9 mouse cellular contexts compared by ENCODE assay signal in the genomic region with DNA sequence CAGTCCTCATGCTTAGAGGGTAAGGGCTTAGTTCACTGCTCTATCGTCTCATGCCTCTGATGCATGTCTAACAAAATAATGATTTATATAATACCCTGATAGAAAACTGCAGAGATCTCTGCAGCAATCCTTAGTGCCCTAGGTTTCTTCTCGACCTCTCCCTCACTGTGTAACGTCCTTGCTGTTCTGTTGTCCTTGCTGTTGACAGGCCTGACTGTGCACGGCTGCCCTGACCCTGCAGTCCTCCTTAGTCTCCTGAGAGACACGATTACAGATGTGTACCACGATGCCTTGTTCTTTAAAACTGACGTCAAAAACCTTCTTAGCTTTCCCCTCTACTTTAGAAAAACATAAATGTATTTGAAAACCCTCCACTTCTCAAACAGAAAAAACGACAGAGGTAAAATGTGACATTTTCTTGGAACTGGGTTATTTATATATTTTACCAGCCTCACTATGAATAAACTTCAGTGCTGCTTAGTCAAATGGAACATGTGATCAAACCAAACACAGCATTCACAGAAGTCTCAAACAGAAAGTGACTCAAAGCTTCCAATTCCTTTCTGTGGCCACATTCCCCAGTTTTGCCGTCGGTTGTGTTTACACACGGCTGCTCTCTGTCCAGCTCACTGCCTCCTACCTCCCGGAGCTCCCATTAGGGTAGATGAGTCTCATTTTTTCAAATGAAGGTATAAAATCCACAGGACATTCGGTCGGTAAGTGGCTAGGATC. TPM values are rescaled to one million over a fixed set of nuclear protein-coding genes. Genes with fewer than 3 reads are reported as not detected.
DNase-seq lines count a peak whose midpoint lies in the region; ATAC-seq and TF ChIP-seq lines count a peak whose summit lies in the region.
"Had no signal": no experiment of that assay in that cellular context is flagged by ENCODE, and none has a peak within 500 bp of the region (broad histone marks: within the 10 kb centered on the region; RNA-seq: fewer than 3 reads in every experiment).

No protein-coding gene starts in this region.

- H3K36me3 ChIP-seq in heart, embryonic 10.5 days = peaks cover 38% of the 10 kb centered on the region
- peaks cover 24% of the 10 kb centered on the region for H3K36me3 ChIP-seq in lung, embryonic 14.5 days (ENCODE audit: insufficient read depth)
- peaks cover 7% of the 10 kb centered on the region; the same call in 1 of the 2 replicates for H3K36me3 ChIP-seq in intestine, embryonic 16.5 days (ENCODE audit: control insufficient read depth, insufficient read depth, low read length)
- 0 out of 2 replicates have a peak, but pooled peaks cover 6% of the 10 kb centered on the region for H3K36me3 ChIP-seq in stomach, embryonic 16.5 days (ENCODE audit: control insufficient read depth, insufficient read depth, low read length)

- no peak overlapping the region for H3K9ac ChIP-seq in lung, embryonic 14.5 days
- H3K9ac ChIP-seq in intestine, embryonic 16.5 days (ENCODE audit: low read depth, low read length) = no peak overlapping the region
- peak overlapping the region; percentile 52 for H3K9ac ChIP-seq in stomach, embryonic 16.5 days (ENCODE audit: low read length)
- H3K9ac ChIP-seq: neural tube, embryonic 12.5 days had no signal

- H3K4me3 ChIP-seq in heart, embryonic 10.5 days = no peak overlapping the region
- H3K4me3 ChIP-seq in lung, embryonic 14.5 days (ENCODE audit: low read depth, low read length) = no peak overlapping the region
- no peak overlapping the region for H3K4me3 ChIP-seq in intestine, embryonic 16.5 days (ENCODE audit: low read length)
- no peak overlapping the region for H3K4me3 ChIP-seq in stomach, embryonic 16.5 days (replicated peaks; ENCODE audit: low read length)
- H3K4me3 ChIP-seq: neural tube, embryonic 12.5 days had no signal

- no peak for DNase-seq in heart, embryonic 10.5 days (ENCODE audit: low spot score)
- DNase-seq in heart, adult 11 months = no peak
- peak; percentile 39 for DNase-seq in lung, embryonic 14.5 days
- DNase-seq in lung, postnatal 4 days = no peak
- DNase-seq in thymus, postnatal 10 days (ENCODE audit: low spot score in 2 of 2) = no peak
- no peak for DNase-seq in cerebellum, postnatal 25 days

- ATAC-seq in lung, embryonic 14.5 days (ENCODE audit: insufficient read depth) = no peak
- no peak for ATAC-seq in intestine, embryonic 16.5 days
- ATAC-seq in stomach, embryonic 16.5 days (ENCODE audit: insufficient read depth, low FRiP score) = peak; percentile 68; the same call in 1 of the 2 replicates

- no peak for TF ChIP-seq CTCF in lung, embryonic 14.5 days (IDR thresholded peaks at IDR 0.05; ENCODE audit: low read depth)

- H3K9me3 ChIP-seq in heart, embryonic 10.5 days = 0 out of 2 replicates have a peak, but pooled peaks cover 3% of the 10 kb centered on the region
- no peaks in the 10 kb centered on the region for H3K9me3 ChIP-seq in lung, embryonic 14.5 days (ENCODE audit: low read depth, low read length)
- no peaks in the 10 kb centered on the region for H3K9me3 ChIP-seq in intestine, embryonic 16.5 days (ENCODE audit: control insufficient read depth, low read length)
- no peaks in the 10 kb centered on the region for H3K9me3 ChIP-seq in stomach, embryonic 16.5 days (replicated peaks; ENCODE audit: control insufficient read depth, low read length)
- H3K9me3 ChIP-seq: neural tube, embryonic 12.5 days had no signal

- WGBS in heart, embryonic 10.5 days = 68% methylated on average over 14 of the region's 14 CpGs
- 43% methylated on average over 14 of the region's 14 CpGs for WGBS in lung, embryonic 14.5 days
- WGBS in intestine, embryonic 16.5 days = 43% methylated on average over 14 of the region's 14 CpGs
- 38% methylated on average over 14 of the region's 14 CpGs for WGBS in stomach, embryonic 16.5 days

- no peak overlapping the region for H3K4me2 ChIP-seq in lung, embryonic 14.5 days
- no peak overlapping the region for H3K4me2 ChIP-seq in intestine, embryonic 16.5 days (ENCODE audit: low read depth, low read length)
- H3K4me2 ChIP-seq in stomach, embryonic 16.5 days (ENCODE audit: low read depth, low read length) = peak overlapping the region; percentile 39; the same call in 1 of the 2 replicates
- H3K4me2 ChIP-seq: neural tube, embryonic 12.5 days had no signal

- peak overlapping the region; percentile 5; the same call in 1 of the 2 replicates for H3K27ac ChIP-seq in heart, embryonic 10.5 days
- H3K27ac ChIP-seq in lung, embryonic 14.5 days (ENCODE audit: low read depth) = peak overlapping the region; percentile 43; the same call in 1 of the 2 replicates
- 0 out of 2 replicates have a peak overlapping the region, but pooled peaks have one; percentile 24 for H3K27ac ChIP-seq in intestine, embryonic 16.5 days (ENCODE audit: low read length)
- peak overlapping the region; percentile 77 for H3K27ac ChIP-seq in stomach, embryonic 16.5 days (ENCODE audit: low read length)
- H3K27ac ChIP-seq: neural tube, embryonic 12.5 days had no signal

- no peaks in the 10 kb centered on the region for H3K27me3 ChIP-seq in heart, embryonic 10.5 days (ENCODE audit: insufficient read depth, poor library complexity, severe bottlenecking)
- H3K27me3 ChIP-seq in lung, embryonic 14.5 days (ENCODE audit: insufficient read depth, low read length) = no peaks in the 10 kb centered on the region
- no peaks in the 10 kb centered on the region for H3K27me3 ChIP-seq in intestine, embryonic 16.5 days (replicated peaks; ENCODE audit: control insufficient read depth, insufficient read depth, low read length)
- no peaks in the 10 kb centered on the region for H3K27me3 ChIP-seq in stomach, embryonic 16.5 days (ENCODE audit: control insufficient read depth, insufficient read depth, low read length)
- H3K27me3 ChIP-seq: neural tube, embryonic 12.5 days had no signal

- H3K4me1 ChIP-seq in heart, embryonic 10.5 days = peaks cover 28% of the 10 kb centered on the region
- H3K4me1 ChIP-seq in lung, embryonic 14.5 days (ENCODE audit: insufficient read depth) = peaks cover 8% of the 10 kb centered on the region; the same call in 1 of the 2 replicates
- peaks cover 19% of the 10 kb centered on the region for H3K4me1 ChIP-seq in intestine, embryonic 16.5 days (ENCODE audit: control insufficient read depth, insufficient read depth, low read length)
- H3K4me1 ChIP-seq in stomach, embryonic 16.5 days (ENCODE audit: control insufficient read depth, insufficient read depth, low read length) = peaks cover 37% of the 10 kb centered on the region
- H3K4me1 ChIP-seq: neural tube, embryonic 12.5 days had no signal

RNA-seq across cellular contexts. Expression of a gene that starts 11.4 kb away (rescaled TPM):
- polyA plus RNA-seq in heart, embryonic 10.5 days (2016; fragmentation: Nextera tagmentation; extraction: Ambion mirVana) = 74.4 and 79.4 TPM in 2 replicates
- 142 and 143 TPM in 2 replicates for polyA plus RNA-seq in lung, embryonic 14.5 days (2014; fragmentation: Nextera tagmentation; extraction: Ambion mirVana)
- polyA plus RNA-seq in intestine, embryonic 16.5 days (2015; fragmentation: Nextera tagmentation; extraction: Ambion mirVana) = 61.7 and 63.1 TPM in 2 replicates
- 125 and 128 TPM in 2 replicates for polyA plus RNA-seq in stomach, embryonic 16.5 days (2015; fragmentation: Nextera tagmentation; extraction: Ambion mirVana)

RNA-seq across cellular contexts. Expression of a gene that starts 54.0 kb away (rescaled TPM):
- polyA plus RNA-seq in heart, embryonic 10.5 days (2016; fragmentation: Nextera tagmentation; extraction: Ambion mirVana) = 46.1 and 52.1 TPM in 2 replicates
- polyA plus RNA-seq in lung, embryonic 14.5 days (2014; fragmentation: Nextera tagmentation; extraction: Ambion mirVana) = 61.4 and 65.8 TPM in 2 replicates
- polyA plus RNA-seq in intestine, embryonic 16.5 days (2015; fragmentation: Nextera tagmentation; extraction: Ambion mirVana) = 67.5 and 71.1 TPM in 2 replicates
- 87.0 and 103 TPM in 2 replicates for polyA plus RNA-seq in stomach, embryonic 16.5 days (2015; fragmentation: Nextera tagmentation; extraction: Ambion mirVana)

Comparison
In these comparisons a context has a peak if more than half of its experiments do, and no peak if none do; other contexts are left out.
1. H3K27ac ChIP-seq: peak in every context shown above with its lines; median percentile 77 in stomach, embryonic 16.5 days; 43 in lung, embryonic 14.5 days; 24 in intestine, embryonic 16.5 days; 5 in heart, embryonic 10.5 days.